Mouse (Mus musculus) neural tube, embryonic 13.5 days (tissue): ENCODE measurements around the gene Olfr655. TPM values are rescaled to one million over a fixed set of nuclear protein-coding genes. Genes with fewer than 3 reads are reported as not detected.

ENCODE experiments used
- ATAC-seq: fragments of 200-750 bp; cut with Nextera tagmentation; 2 replicates; pipeline ENCODE4 v1.8.0; 2017; ENCODE audit warnings: low read depth, mild to moderate bottlenecking, moderate TSS enrichment, moderate library complexity
- H3K27ac ChIP-seq: fragments of 300-500 bp; sonication (generic); replicated peaks from 2 replicates; pipeline ENCODE4 v1.5.1; 2015; ENCODE audit warnings: moderate library complexity, mild to moderate bottlenecking, inconsistent platforms
- H3K27me3 ChIP-seq: fragments of 300-500 bp; sonication (generic); 2 replicates; pipeline ENCODE4 v1.6.1; 2015; ENCODE audit warnings: mild to moderate bottlenecking, inconsistent platforms
- H3K36me3 ChIP-seq: fragments of 300-500 bp; sonication (generic); 2 replicates; pipeline ENCODE4 v1.6.1; 2015; ENCODE audit warnings: mild to moderate bottlenecking, inconsistent platforms
- H3K4me1 ChIP-seq: fragments of 300-500 bp; sonication (generic); replicated peaks from 2 replicates; pipeline ENCODE4 v1.6.1; 2015; ENCODE audit warnings: inconsistent platforms
- H3K4me2 ChIP-seq: fragments of 300-500 bp; sonication (generic); 2 replicates; pipeline ENCODE4 v1.6.1; 2015; ENCODE audit warnings: inconsistent platforms, mild to moderate bottlenecking, moderate library complexity
- H3K4me3 ChIP-seq: fragments of 300-500 bp; sonication (generic); 2 replicates; pipeline ENCODE4 v1.5.1; 2015; ENCODE audit warnings: mild to moderate bottlenecking, inconsistent platforms
- H3K9ac ChIP-seq: fragments of 300-500 bp; sonication (generic); 2 replicates; pipeline ENCODE4 v1.6.1; 2015; ENCODE audit warnings: moderate library complexity, mild to moderate bottlenecking, inconsistent platforms
- H3K9me3 ChIP-seq: fragments of 300-500 bp; sonication (generic); 2 replicates; pipeline ENCODE4 v1.6.1; 2016; ENCODE audit warnings: inconsistent platforms
- WGBS: fragments of 180-500 bp; shearing (Covaris S2); methylation state at CpG from one replicate; pipeline ENCODE4 v1.1.7; 2015; 5-methylcytosine and 5-hydroxymethylcytosine counted together
- polyA plus RNA-seq: library from polyadenylated mRNA; unstranded; fragments of >200 nt; fragmentation: Nextera tagmentation; extraction: Ambion mirVana; gene quantifications from 2 replicates; pipeline ENCODE4 v1.2.1, GENCODE M21; 2015

Olfr655 gene
- not detected in 2 replicates for polyA plus RNA-seq

GRCm38 (mm10) chr7:104601679-104602078, at the start of gene Olfr655:
Gene Olfr655 (minus strand): TSS chr7:104601779.
- H3K4me3 ChIP-seq, result no peak within 1 kb of the TSS
- H3K27ac ChIP-seq, result no peak within 1 kb of the TSS
- ATAC-seq, result no peak
- H3K4me1 ChIP-seq, result no peaks in the 10 kb centered on the region
- no peaks in the 10 kb centered on the region for H3K27me3 ChIP-seq
- H3K36me3 ChIP-seq, result no peaks in the 10 kb centered on the region
- 81% methylated on average over 2 of the region's 2 CpGs for whole genome bisulfite sequencing
- H3K9me3 ChIP-seq, result no peaks in the 10 kb centered on the region; the same call in 1 of the 2 replicates
- H3K4me2 ChIP-seq, result no peak within 1 kb of the TSS
- no peak within 1 kb of the TSS for H3K9ac ChIP-seq

GRCm38 (mm10) chr7:104646841-104647482, 45.4 kb upstream of the Olfr655 start, which contains the start of gene Olfr658:
Gene Olfr658 (minus strand): TSS chr7:104647305.
- Histone ChIP-seq H3K9ac (no peak within 1 kb of the TSS), H3K9me3 (no peaks in the 10 kb centered on the region), H3K36me3 (no peaks in the 10 kb centered on the region), H3K27me3 (no peaks in the 10 kb centered on the region), H3K4me2 (peak within 1 kb of the TSS; percentile 53), H3K4me3 (peak within 1 kb of the TSS; percentile 30), H3K4me1 (no peaks in the 10 kb centered on the region), H3K27ac (no peak within 1 kb of the TSS)
- WGBS, result 28% methylated on average over 21 of the region's 22 CpGs
- ATAC-seq, result peak; percentile 89

GRCm38 (mm10) chr7:104624494-104624893, 22.9 kb upstream of the Olfr655 start, which contains the start of gene Olfr657:
Gene Olfr657 (plus strand): TSS chr7:104624794.
- H3K27ac ChIP-seq, result no peak within 1 kb of the TSS
- H3K36me3 ChIP-seq, result no peaks in the 10 kb centered on the region
- no peaks in the 10 kb centered on the region for H3K9me3 ChIP-seq
- ATAC-seq, result no peak
- H3K27me3 ChIP-seq, result no peaks in the 10 kb centered on the region
- no peak within 1 kb of the TSS for H3K9ac ChIP-seq
- no peak within 1 kb of the TSS for H3K4me2 ChIP-seq
- H3K4me1 ChIP-seq, result no peaks in the 10 kb centered on the region
- no peak within 1 kb of the TSS for H3K4me3 ChIP-seq

- ATAC-seq, result no peak
- H3K9me3 ChIP-seq, result no peaks in the 10 kb centered on the region
- WGBS, result 79% methylated on average over 4 of the region's 4 CpGs
- H3K27me3 ChIP-seq, result no peaks in the 10 kb centered on the region
- H3K9ac ChIP-seq, result no peak within 1 kb of the TSS
- H3K36me3 ChIP-seq, result no peaks in the 10 kb centered on the region
- no peak within 1 kb of the TSS for H3K4me2 ChIP-seq
- no peaks in the 10 kb centered on the region for H3K4me1 ChIP-seq
- no peak within 1 kb of the TSS for H3K27ac ChIP-seq
- H3K4me3 ChIP-seq, result no peak within 1 kb of the TSS
Measured at GRCm38 (mm10) chr7:104613655-104614054, 12.1 kb upstream of the Olfr655 start, which contains the start of gene Olfr656. Gene Olfr656 (plus strand): TSS chr7:104613955.

GRCm38 (mm10) chr7:104604727-104605126, 3.1 kb upstream of the Olfr655 start:
- Histone ChIP-seq H3K4me2 (no peak overlapping the region), H3K4me3 (no peak overlapping the region), H3K9me3 (no peaks in the 10 kb centered on the region; the same call in 1 of the 2 replicates), H3K27ac (no peak overlapping the region), H3K36me3 (no peaks in the 10 kb centered on the region), H3K27me3 (no peaks in the 10 kb centered on the region), H3K4me1 (no peaks in the 10 kb centered on the region), H3K9ac (no peak overlapping the region)
- ATAC-seq, result no peak

- Histone ChIP-seq H3K9ac (no peak overlapping the region), H3K4me2 (no peak overlapping the region), H3K27me3 (no peaks in the 10 kb centered on the region), H3K4me3 (no peak overlapping the region), H3K4me1 (no peaks in the 10 kb centered on the region), H3K9me3 (no peaks in the 10 kb centered on the region; the same call in 1 of the 2 replicates), H3K36me3 (no peaks in the 10 kb centered on the region), H3K27ac (no peak overlapping the region)
- no peak for ATAC-seq
- WGBS, result 1% methylated on average over 3 of the region's 3 CpGs
Measured at GRCm38 (mm10) chr7:104603173-104603572, 1.6 kb upstream of the Olfr655 start.

GRCm38 (mm10) chr7:104588274-104588673, 13.3 kb downstream of the Olfr655 start:
- Histone ChIP-seq H3K4me1 (no peaks in the 10 kb centered on the region), H3K4me3 (no peak overlapping the region), H3K4me2 (no peak overlapping the region), H3K36me3 (no peaks in the 10 kb centered on the region), H3K9ac (no peak overlapping the region), H3K27me3 (no peaks in the 10 kb centered on the region), H3K27ac (no peak overlapping the region), H3K9me3 (no peaks in the 10 kb centered on the region)
- ATAC-seq, result no peak
- WGBS, result 83% methylated on average over 5 of the region's 5 CpGs

- no peaks in the 10 kb centered on the region for H3K27me3 ChIP-seq
- H3K27ac ChIP-seq, result no peak within 1 kb of the TSS
- no peak for ATAC-seq
- no peak within 1 kb of the TSS for H3K4me3 ChIP-seq
- 87% methylated on average over 4 of the region's 4 CpGs for WGBS
- no peak within 1 kb of the TSS for H3K9ac ChIP-seq
- H3K4me2 ChIP-seq, result no peak within 1 kb of the TSS
- no peaks in the 10 kb centered on the region for H3K4me1 ChIP-seq
- no peaks in the 10 kb centered on the region for H3K36me3 ChIP-seq
- H3K9me3 ChIP-seq, result no peaks in the 10 kb centered on the region
Measured at GRCm38 (mm10) chr7:104586725-104587124, 14.9 kb downstream of the Olfr655 start, which contains the start of gene Olfr654. Gene Olfr654 (plus strand): TSS chr7:104587025.

- Histone ChIP-seq H3K9ac (no peak overlapping the region), H3K27me3 (no peaks in the 10 kb centered on the region), H3K4me2 (no peak overlapping the region), H3K27ac (no peak overlapping the region), H3K4me1 (no peaks in the 10 kb centered on the region), H3K9me3 (no peaks in the 10 kb centered on the region), H3K4me3 (no peak overlapping the region), H3K36me3 (no peaks in the 10 kb centered on the region)
- WGBS, result 88% methylated on average over 4 of the region's 4 CpGs
- no peak for ATAC-seq
Measured at GRCm38 (mm10) chr7:104581429-104581828, 20.1 kb downstream of the Olfr655 start.

- H3K4me1 ChIP-seq, result no peaks in the 10 kb centered on the region
- 92% methylated on average over 4 of the region's 4 CpGs for WGBS
- no peak for ATAC-seq
- no peak overlapping the region for H3K9ac ChIP-seq
- H3K27ac ChIP-seq, result no peak overlapping the region
- H3K4me3 ChIP-seq, result no peak overlapping the region
- no peaks in the 10 kb centered on the region for H3K9me3 ChIP-seq
- H3K27me3 ChIP-seq, result no peaks in the 10 kb centered on the region
- no peaks in the 10 kb centered on the region for H3K36me3 ChIP-seq
- no peak overlapping the region for H3K4me2 ChIP-seq
Measured at GRCm38 (mm10) chr7:104580846-104581245, 20.7 kb downstream of the Olfr655 start.

GRCm38 (mm10) chr7:104577014-104577413, 24.6 kb downstream of the Olfr655 start, which contains the start of gene Olfr653:
Gene Olfr653 (plus strand): TSS chr7:104577314.
- WGBS, result 87% methylated on average over 2 of the region's 2 CpGs
- Histone ChIP-seq H3K36me3 (no peaks in the 10 kb centered on the region), H3K4me1 (no peaks in the 10 kb centered on the region), H3K9me3 (no peaks in the 10 kb centered on the region), H3K27me3 (no peaks in the 10 kb centered on the region), H3K4me3 (no peak within 1 kb of the TSS), H3K9ac (no peak within 1 kb of the TSS), H3K4me2 (no peak within 1 kb of the TSS), H3K27ac (no peak within 1 kb of the TSS)
- ATAC-seq, result no peak

- H3K4me2 ChIP-seq, result no peak within 1 kb of the TSS
- no peaks in the 10 kb centered on the region for H3K4me1 ChIP-seq
- no peak within 1 kb of the TSS for H3K27ac ChIP-seq
- no peak within 1 kb of the TSS for H3K9ac ChIP-seq
- H3K9me3 ChIP-seq, result no peaks in the 10 kb centered on the region
- no peak within 1 kb of the TSS for H3K4me3 ChIP-seq
- ATAC-seq, result no peak
- no peaks in the 10 kb centered on the region for H3K27me3 ChIP-seq
- no peaks in the 10 kb centered on the region for H3K36me3 ChIP-seq
Measured at GRCm38 (mm10) chr7:104560601-104561000, 41.0 kb downstream of the Olfr655 start, which contains the start of gene Olfr652. Gene Olfr652 (plus strand): TSS chr7:104560901.

GRCm38 (mm10) chr7:104552700-104553099, 48.9 kb downstream of the Olfr655 start:
- Histone ChIP-seq H3K36me3 (no peaks in the 10 kb centered on the region), H3K27me3 (no peaks in the 10 kb centered on the region), H3K9me3 (no peaks in the 10 kb centered on the region), H3K9ac (no peak overlapping the region), H3K4me1 (no peaks in the 10 kb centered on the region), H3K4me3 (no peak overlapping the region), H3K4me2 (no peak overlapping the region), H3K27ac (no peak overlapping the region)
- ATAC-seq, result no peak
- 64% methylated on average over 1 of the region's 1 CpGs for WGBS
